Mouse (Mus musculus) frontal cortex, postnatal 14 days (tissue): ENCODE results near the gene Kcne1.
A peak's percentile ranks its signal among the peaks of the same experiment; 100 is the strongest.

Experiments used
- DNase-seq, 2 experiments: peaks; one replicate each; pipeline ENCODE4 v3.0.0; 2022; ENCODE audit warnings: low spot score in 2 of 2

Kcne1 gene

DNA sequence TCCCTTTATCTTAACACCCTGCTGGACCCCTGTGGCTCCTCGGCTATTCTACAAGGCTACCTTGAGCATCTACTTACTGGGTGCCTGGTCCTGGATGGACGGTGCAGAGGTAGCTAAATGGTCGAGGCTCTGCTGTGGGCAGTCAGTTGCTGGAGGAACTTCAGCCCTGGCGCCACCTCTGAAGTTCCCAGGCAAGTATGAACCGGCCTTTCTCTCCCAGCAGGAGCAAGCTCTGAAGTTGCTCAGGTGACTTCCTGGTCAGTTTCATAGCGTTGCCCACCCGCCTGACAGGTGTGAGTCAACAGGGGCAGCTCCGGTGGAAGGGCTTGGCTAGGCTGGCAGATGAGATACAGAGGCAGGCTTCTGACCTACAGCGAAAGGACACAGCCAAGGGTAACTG, at the start of gene Kcne1:
TSS of gene Kcne1 (minus strand) at position 240 of the 400 bp plus-strand sequence.
- DNase-seq: no peak

DNA sequence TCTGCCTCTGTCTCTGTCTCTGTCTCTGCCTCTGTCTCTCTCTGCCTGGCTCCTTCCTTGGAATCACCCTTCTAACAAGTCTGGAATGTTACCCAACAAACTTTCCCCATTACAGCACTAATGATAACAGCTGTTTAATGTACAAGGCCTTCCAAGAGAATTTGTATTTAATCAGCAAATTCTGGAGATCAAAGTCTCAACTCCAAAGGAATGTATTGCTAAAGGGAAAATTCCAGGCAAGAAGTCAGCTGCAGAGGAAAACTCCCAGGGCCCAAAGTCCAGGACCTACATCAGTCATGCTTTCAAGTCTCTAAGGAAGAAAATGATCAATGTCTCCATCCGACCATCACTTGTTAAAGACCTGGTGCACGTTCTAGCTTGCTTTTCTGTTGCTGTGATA, 48.6 kb upstream of the Kcne1 start:
- DNase-seq: no peak

DNA sequence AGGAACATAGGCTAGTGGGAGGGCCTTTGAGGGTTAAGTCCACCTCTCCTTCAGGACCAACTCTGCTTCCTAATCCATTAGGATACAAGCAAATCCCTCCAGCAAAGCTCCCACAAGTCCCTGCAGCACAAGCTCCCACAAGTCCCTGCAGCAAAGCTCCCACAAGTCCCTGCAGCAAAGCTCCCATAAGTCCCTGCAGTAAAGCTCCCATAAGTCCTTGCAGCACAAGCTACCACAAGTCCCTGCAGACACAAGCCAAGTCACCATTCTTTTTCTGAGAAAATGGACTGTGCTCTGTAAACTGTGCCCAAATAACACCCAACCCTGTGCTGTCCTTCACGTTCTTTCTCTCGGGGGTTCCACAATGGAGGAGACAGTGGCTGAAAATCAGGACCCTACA, 44.9 kb upstream of the Kcne1 start:
- no peak for DNase-seq

DNA sequence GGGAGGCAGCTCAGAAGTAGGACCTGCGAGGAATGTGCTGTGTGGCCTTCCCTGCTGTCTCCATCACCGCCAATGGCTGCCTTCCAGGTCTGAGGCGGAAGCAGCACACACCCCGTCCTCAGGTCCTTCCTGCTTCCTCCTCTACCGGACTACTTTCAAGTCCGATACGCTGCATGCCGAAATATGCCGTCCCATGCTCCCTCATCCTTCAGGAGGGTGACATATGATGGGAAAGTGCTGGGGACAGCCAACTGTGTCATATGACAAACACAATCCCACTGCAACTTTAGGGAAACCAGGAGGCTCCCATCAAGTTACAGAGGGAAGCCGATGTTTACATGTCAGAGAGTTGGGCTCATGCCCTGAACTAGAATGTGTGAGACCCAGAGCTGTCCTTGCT, 43.8 kb upstream of the Kcne1 start:
- no peak for DNase-seq

DNA sequence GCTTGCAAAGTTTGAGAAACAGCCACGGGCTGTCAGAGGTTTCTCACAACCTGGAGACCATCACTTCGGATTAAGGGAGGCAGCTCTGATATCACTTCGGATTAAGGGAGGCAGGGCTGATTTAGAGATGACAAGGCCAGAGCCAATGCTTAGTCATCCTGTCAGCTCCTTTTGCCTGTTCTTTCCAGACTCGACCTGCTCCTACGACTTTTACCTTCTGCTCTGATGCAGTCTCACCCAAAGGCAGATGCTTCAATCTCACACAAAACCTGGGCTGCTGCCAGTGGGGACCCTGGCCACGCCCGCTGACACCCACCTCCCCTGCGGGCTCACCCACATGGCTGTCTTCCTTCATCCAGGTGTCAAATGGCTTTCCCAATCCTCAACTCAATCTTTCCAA, 42.9 kb upstream of the Kcne1 start:
- no peak for DNase-seq

DNA sequence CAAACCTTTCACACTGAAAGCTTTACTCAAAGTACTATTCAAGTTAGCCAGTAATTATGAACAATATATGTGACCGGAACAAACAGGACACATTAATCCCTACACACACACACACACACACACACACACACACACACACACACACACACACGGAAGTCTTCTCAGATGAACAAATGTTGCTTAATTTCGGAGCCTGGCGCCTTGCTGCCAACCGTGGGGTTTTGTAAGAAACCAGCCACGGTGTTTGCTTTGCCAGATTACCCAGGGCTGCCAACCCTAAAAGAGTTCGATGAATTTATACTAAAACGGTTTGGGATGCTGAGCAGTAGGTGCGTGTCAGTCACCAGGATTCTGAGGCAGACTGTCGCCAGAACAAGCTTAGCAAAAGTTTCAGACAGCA, 41.9 kb upstream of the Kcne1 start:
- DNase-seq: no peak

DNA sequence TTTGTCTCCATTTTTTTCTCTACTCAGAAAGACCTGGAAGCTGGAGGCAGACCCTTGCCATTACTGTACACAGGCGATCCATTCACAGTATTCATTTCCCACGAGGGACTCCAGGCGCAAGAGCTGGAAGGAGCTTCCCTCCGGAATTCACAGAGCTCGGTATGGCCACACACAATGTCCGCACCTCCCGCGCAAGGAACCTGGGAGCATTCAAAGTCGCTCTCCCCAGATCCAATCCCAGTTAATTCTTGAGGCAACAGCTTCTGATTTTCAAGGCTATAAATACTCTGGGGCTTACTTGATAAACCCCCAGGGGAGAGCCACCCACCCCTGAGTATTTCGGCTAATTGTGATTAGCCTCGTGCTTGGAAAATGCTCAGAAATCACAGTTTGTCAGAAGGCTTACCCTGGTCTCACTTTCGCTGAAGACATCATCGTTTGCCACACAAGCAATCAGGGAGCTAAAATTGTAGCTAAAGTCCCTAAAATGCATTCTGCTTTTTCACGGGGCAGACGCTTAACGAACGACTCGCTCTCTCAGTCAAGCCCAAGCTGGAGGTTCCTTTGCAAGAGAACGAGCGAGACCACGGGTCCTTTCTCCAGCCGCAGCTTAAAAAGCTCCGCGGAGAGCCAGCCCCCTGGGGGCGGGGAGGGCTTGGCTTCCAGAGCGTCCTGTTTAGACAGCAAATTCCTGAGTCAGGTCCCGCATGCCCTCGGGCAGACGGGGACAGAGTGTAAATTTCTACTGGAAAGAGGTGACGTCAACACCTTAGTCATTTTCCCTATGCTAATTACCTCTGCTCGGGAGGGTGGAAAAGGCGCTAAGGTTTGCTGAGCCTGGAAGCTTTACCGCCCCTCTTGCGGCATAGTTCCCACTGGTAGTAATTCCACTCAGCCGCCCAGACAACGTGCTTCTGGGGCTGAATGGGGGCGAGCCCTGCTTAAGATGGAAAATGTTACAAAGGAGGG, 40.5 kb upstream of the Kcne1 start:
- DNase-seq: peak; percentile 70 to 77

DNA sequence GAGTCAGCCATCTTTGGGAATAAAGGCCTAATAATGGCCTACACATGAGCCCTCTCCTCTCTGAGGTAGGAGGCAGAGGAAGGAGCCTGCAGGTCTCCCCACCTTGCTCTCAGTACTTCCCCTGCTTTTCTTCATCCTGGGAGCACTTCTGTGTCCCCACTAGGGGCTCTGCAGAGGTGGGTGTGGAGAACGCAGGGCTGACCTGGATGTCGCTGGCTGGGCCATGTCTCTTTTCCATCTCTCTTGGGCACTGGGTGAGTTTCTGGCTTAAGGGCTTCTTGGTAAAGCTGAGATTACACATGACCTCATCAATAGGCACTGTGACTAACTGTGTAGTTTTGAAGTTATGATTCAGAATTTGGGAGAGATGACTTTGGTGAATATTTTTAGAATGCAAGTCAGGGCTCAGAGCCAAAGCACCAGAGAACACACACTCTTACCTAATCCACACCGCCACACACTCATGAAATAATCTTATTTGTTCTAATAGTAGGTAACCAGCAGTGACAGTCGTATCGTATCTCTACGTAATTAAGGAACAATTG, 39.4 kb upstream of the Kcne1 start:
- DNase-seq: no peak

DNA sequence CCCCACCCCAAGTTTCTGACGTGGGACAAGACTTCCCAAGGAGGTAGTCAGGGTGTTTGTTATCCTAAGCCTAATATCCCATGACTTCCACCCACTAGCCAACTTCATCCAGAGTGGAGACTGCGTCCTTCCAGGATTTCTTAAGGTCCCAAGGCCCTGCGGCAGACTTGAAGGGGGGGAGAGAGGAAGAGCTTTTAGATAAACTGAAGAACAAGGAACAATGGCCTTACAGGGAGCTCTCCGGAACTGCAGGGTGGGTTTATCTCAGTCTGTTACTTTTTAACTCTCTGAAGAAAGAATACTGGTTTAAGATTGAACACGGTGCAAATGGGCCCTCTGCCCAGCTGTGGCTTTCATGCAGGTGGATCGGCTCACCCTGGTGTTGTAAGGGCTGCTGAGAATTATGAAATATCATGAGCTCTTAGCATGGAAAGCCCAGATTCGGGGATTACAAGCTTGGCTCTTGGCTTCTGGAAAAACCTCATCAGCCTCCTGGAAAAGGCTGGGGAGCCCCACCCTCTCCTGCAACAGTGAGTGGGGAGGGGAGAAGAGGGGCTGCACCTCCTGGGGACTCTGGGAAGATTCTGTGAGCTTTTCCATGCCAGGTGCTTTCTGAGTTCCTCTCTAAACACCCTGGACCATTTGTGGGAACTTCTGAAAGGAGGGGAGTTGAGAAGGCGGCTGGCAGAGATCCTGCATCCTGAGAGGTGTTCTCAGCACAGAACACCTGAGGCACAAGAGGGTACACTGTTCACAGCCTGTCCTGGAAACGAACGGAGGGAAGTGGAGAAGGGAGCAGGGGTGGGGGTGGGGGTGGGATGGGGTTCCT, 38.7 kb upstream of the Kcne1 start:
- no peak for DNase-seq

DNA sequence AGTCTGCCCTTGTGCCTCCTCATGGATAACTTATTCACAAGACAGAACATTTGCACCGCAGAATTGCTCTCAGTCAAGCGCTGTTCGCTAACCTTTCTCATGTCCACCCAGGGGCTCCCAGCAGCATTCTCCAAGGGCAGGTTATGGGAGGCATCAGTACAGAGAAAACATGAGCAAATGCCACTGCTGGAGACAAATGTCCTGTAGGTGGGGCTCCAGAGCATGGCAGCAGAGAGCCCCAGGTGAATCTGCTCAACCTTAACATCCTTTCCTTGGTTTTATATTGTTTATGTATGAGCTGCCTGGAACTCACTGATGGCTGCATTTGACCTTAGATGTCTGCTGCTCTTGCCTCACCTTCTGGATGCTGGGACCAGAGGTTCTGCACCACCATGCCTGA, 34.5 kb upstream of the Kcne1 start:
- DNase-seq: no peak

DNA sequence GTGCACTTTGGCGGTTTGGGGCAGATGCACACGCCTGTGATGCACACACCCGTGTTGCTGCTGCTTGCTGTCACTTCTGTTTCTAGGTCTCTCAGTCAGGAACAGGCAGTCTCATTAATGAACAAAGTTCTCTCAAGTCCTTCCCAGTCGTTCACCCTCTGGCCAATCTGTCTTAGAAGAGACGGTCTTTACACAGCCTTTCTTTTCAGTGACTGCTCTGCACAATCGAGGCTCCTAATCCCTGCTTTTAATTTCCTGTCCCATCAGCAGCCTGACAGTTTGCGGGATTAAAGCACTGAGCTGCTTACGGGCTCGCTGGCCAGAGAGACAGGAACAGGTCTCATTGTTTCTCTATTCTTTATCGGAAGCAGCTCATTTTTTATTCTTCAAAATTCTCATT, 28.4 kb upstream of the Kcne1 start:
- no peak for DNase-seq

DNA sequence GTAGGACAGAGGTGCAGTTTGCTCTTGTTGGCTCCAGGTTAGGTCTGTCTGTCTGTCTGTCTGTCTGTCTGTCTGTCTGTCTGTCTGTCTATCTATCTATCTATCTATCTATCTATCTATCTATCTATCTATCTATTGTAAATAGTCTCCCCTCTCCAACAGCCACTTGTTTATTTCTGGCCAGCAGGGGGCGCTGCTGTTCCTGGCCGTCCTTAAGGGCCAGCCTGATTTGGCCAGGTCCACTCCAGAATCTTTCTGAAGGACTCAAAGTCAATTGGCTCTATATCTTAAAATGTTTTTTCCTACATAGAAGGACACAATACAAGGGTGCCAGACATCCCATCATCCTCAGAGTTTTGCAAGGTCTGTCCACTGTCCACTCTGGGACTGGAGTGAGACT, 25.8 kb upstream of the Kcne1 start:
- DNase-seq: peak in 1 of 2 experiments; percentile 43

DNA sequence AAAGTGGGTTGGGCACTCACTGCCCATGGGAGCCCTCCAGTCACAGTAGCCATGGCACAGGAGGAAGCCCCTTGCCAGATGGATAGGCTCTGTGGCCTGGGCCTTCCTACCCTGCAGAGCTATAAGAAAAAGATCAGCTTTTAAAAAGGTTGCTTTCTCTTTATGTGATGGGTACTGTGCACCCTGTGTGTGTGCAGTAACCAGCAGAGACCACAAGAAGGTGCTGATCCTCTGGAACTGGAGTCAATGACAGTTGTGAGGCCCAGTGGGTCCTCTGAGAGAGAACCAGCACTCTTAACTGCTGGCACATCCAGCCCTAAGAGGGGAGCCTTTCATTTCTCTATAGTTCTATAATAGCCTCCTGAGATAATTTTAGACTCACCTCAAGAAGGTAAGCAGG, 24.1 kb upstream of the Kcne1 start:
- DNase-seq: no peak

DNA sequence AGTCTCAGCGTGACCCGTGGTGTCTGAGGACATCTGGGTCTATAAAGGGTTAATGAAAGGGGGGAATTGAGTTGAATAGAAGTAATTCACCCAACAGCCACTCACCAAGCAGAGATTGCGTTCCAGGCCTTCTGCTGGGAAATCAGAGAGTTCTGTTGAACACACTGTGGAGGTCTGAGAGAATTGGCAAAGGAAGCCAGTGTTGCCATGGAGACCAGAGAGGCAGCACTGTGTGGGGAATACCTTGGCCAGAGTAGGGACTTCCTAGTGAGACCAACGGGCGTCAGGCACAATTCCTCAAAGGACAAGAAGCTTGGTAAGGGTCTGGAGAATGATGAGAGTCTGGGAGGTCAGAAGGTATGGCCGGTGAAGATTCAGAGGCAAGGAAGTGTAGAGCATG, 23.2 kb upstream of the Kcne1 start:
- peak; percentile 59 to 61 for DNase-seq

DNA sequence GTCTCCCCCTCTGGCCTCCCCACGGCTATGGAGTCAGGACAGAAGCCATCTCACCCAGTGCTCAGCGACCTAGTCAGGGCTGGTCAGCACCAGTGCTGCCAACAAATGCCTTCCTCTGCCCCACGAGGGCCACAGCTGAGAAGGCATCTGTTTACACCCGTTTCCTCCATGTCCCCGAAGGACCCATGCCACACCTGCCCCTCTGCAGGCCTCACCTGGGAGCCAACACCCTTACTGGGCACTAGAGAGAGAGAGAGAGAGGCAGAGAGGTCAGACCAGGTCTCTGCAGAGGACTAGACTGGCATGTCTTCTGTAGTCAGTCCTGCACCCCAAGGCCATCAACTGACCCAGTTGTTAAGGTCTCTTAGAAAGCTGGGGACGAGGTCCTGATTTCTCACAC, 21.8 kb upstream of the Kcne1 start:
- DNase-seq: no peak

DNA sequence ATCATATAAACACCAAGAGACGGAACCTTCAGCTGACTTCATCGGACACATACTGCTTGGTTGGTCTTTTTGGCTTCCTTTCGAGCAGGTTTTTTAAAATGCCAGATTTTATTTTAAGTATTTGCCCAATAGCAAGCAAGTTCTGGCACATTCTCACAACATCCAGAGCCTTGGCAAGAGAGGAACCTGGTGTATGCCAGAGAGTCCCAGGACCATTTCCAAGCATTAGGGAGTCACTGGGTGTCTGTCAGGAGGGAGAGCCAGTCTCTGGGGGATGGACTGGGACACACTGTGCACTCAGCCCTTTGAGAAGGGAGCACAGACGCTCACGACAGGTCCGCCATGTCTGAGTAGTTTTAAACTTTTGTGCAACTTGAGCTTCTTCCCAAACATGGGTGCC, 17.7 kb upstream of the Kcne1 start:
- DNase-seq: no peak

DNA sequence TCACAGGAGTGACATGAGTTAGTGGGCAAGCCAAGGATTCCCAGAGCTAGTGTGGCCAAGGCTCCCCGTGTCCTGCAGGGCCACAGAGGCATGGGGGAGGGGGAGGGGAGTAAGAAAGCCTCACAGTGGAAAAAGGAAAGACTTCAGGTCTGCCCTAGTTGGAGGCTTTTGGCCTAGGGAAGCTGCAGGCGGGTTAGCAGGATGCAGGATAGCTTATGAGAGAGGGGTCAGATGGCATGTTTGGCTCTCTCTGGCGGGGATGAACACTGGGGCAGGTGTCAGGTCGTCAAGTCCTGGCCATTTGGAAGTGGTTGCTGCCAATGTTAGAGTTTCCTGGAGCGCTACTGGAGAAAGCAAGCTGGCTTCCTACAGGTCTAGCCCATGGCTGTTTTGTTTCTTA, 12.4 kb upstream of the Kcne1 start:
- no peak for DNase-seq

DNA sequence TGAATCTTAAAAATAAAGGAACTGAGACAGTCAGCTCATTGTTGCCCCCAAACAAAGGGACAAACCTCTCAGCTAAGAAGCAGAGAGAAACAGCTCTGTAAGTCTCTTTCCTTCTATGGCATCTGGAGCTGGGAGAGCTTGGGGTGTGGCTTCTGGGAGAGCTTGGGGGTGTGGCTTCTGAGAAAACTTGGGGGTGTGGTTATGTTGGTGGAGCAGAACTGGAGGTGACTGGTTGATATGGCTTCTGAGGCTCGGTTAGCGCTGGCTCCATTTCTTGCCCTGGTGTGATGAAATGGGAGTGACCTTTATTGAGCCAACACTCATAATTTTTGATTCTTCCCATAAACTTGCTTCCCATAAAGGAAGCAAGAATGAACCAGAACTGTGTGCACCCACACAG, 10.0 kb upstream of the Kcne1 start:
- no peak for DNase-seq

DNA sequence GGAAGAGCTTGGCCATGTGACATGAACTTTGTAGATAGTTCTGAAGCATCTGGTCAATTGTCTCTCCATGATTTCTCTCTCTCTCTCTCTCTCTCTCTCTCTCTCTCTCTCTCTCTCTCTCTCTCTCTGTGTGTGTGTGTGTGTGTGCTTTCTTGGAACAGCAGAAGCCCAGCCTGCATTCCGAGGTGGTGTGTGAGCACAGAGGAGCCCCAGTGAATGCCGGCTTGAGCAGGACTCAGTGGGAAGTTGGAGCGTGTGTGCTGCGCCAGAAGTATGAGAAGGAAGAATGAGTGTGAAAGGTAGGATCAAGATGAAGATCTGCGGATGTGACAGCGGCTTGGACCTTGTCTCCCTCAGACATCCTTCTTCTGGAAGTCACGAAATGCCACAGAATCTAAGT, 6.2 kb upstream of the Kcne1 start:
- no peak for DNase-seq

DNA sequence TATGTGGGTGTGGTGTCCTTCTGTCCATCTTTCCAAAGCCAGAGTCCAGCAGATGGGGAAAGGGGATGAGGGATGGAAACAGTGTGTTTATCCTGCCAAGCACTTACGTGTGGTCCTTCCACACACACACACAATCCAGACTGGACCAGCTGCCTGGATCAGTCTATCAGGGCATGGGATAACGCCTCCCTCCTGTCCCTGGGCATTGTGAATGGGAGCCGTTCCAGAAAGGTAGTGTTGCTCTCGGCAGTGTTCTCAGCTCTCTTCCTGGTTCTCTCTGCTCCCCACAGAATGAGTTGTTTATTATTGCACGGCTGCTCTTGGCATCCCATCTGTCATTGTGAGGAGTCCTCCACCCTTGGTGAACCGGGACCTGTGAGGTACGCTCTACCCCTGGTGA, 1.4 kb upstream of the Kcne1 start:
- DNase-seq: no peak

DNA sequence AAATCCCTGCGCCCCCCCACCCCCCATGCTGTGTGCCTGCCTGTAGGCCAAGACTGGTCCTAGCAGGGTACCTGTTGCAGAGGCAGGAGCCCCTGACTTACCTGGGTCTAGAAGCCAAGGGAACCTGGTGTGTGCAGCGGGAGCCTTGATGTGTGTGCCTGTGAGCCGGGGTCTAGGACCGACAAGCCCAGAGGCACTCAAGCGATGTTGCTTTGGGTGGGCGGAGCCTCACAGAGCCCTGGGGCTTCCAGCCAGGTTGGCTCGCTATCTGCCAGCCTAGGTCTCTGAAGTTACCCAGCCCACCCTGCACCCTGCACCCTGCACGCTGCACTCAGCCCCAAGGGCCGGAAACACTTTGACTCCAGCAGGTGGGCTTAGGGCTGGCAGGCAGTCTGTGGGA, 534 bp downstream of the Kcne1 start:
- no peak for DNase-seq

DNA sequence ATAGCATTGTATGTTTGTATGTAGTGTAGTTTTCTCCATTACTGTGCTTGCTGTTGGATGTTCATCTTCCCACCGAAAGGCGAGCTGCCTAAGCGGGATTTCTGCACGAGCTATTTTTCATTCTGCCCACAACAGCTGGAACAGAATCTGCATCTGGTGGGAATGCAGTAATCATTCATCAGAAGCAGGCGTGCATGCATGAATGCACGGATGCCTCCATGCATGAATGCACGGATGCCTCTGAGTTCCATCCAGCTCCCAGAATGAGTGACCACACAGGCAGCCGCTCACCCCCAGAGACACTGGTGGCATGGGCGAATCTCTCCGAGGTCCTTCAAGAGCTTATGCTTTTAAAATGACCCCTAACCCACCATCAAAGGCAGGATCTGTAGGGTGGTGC, 1.7 kb downstream of the Kcne1 start:
- DNase-seq: no peak

DNA sequence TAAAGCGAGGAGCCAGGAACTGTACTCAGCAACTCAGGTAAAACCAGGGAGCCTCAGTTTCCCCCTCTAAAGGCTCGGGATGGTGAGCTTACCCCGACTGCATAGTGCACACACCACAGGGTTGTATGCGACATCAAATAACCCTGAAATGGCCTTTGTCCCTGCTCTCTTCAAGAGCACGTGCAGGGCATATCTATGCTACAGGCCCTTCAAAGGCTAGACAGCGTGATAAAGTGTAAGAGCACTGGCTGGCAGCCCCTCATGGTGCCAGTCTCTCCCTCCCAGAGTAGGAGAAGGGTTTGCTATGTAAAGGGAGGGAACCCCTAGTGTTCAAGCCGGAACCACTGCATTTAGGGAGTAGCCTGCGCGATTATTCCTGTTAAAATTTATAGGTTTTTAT, 2.2 kb downstream of the Kcne1 start:
- no peak for DNase-seq
